11 mouse cellular contexts compared by ENCODE assay signal in genomic region chr12:86687971-86688573, GRCm38 (mm10). TPM values are rescaled to one million over a fixed set of nuclear protein-coding genes. Genes with fewer than 3 reads are reported as not detected.
DNase-seq lines count a peak whose midpoint lies in the region; ATAC-seq and TF ChIP-seq lines count a peak whose summit lies in the region.
"Had no signal": no experiment of that assay in that cellular context is flagged by ENCODE, and none has a peak within 500 bp of the region (broad histone marks: within the 10 kb centered on the region; RNA-seq: fewer than 3 reads in every experiment).

No protein-coding gene starts in this region.

- H3K36me3 ChIP-seq in hindbrain, postnatal 0 days (ENCODE audit: insufficient read depth, low read length): peaks cover 25% of the 10 kb centered on the region; the same call in 1 of the 2 replicates

- no peak for ATAC-seq in cerebellum, adult (ENCODE audit: insufficient number of reproducible peaks, low FRiP score, low TSS enrichment)
- ATAC-seq in hindbrain, postnatal 0 days: 0 out of 2 replicates have a peak, but pooled peaks have one; percentile 8

- TF ChIP-seq CTCF in cerebellum, adult 2 months (IDR thresholded peaks at IDR 0.05; ENCODE audit: borderline replicate concordance, insufficient read depth, low read depth, low read length): no peak
- TF ChIP-seq CTCF in hindbrain, postnatal 0 days (IDR thresholded peaks at IDR 0.05; ENCODE audit: low read depth): no peak

- 79% methylated on average over 4 of the region's 4 CpGs for WGBS in cerebellum, adult 2 months
- WGBS in hindbrain, postnatal 0 days: 79% methylated on average over 4 of the region's 4 CpGs

- no peak overlapping the region for H3K4me3 ChIP-seq in cerebellum, adult 2 months (replicated peaks; ENCODE audit: insufficient read depth, low read depth, low read length)
- H3K4me3 ChIP-seq in hindbrain, postnatal 0 days (ENCODE audit: low read length): no peak overlapping the region
- H3K4me3 ChIP-seq: embryonic facial prominence, embryonic 15.5 days; midbrain, embryonic 12.5 days had no signal

- H3K9ac ChIP-seq in hindbrain, postnatal 0 days (replicated peaks; ENCODE audit: low read length): no peak overlapping the region
- H3K9ac ChIP-seq: embryonic facial prominence, embryonic 15.5 days; midbrain, embryonic 12.5 days had no signal

- no peak overlapping the region for H3K4me2 ChIP-seq in hindbrain, postnatal 0 days (ENCODE audit: low read depth, low read length)
- H3K4me2 ChIP-seq: embryonic facial prominence, embryonic 15.5 days; midbrain, embryonic 12.5 days had no signal

- TF ChIP-seq POLR2A in cerebellum, adult 2 months (IDR thresholded peaks at IDR 0.05; ENCODE audit: borderline replicate concordance, insufficient read depth, low read length): no peak

- H3K27ac ChIP-seq in cerebellum, adult 2 months (ENCODE audit: insufficient read depth, low read length): no peak overlapping the region
- H3K27ac ChIP-seq in hindbrain, postnatal 0 days: peak overlapping the region; percentile 32; the same call in 1 of the 2 replicates
- H3K27ac ChIP-seq: embryonic facial prominence, embryonic 15.5 days; midbrain, embryonic 12.5 days had no signal

- DNase-seq in cerebellum, adult 2 months: peak; percentile 32 to 37
- peak; percentile 18 to 25 for DNase-seq in lung, adult 18-20 months
- no peak for DNase-seq in lung, postnatal 14 days
- no peak for DNase-seq in hindbrain, postnatal 0 days (ENCODE audit: low spot score)
- peak; percentile 52 to 72 for DNase-seq in lung, postnatal 4 days
- no peak for DNase-seq in spleen, adult 18-20 months
- DNase-seq in thymus, postnatal 14 days: no peak
- DNase-seq: adrenal gland, adult 8-10 months had no signal

- H3K9me3 ChIP-seq in hindbrain, postnatal 0 days (ENCODE audit: low read length): no peaks in the 10 kb centered on the region
- H3K9me3 ChIP-seq: embryonic facial prominence, embryonic 15.5 days; midbrain, embryonic 12.5 days had no signal

- no peaks in the 10 kb centered on the region for H3K27me3 ChIP-seq in cerebellum, adult 2 months (ENCODE audit: control insufficient read depth, insufficient read depth, low read length)
- no peaks in the 10 kb centered on the region for H3K27me3 ChIP-seq in hindbrain, postnatal 0 days (ENCODE audit: insufficient read depth, low read length)
- H3K27me3 ChIP-seq: embryonic facial prominence, embryonic 15.5 days; midbrain, embryonic 12.5 days had no signal

- H3K4me1 ChIP-seq in cerebellum, adult 2 months (ENCODE audit: control insufficient read depth, insufficient read depth, low read length): peaks cover 57% of the 10 kb centered on the region
- H3K4me1 ChIP-seq in hindbrain, postnatal 0 days (ENCODE audit: insufficient read depth, low read length): peaks cover 16% of the 10 kb centered on the region

RNA-seq across cellular contexts. Expression of gene Vash1, which starts 9.6 kb away (rescaled TPM):
- 23.1 and 24.6 TPM in 2 replicates for polyA plus RNA-seq in cerebellum, adult 2 months (2012; rRNA removed)
- total RNA-seq in hindbrain, postnatal 0 days (2014; rRNA removed): 109 and 114 TPM in 2 replicates
- polyA plus RNA-seq in hindbrain, postnatal 0 days (2015; fragmentation: Nextera tagmentation; extraction: Ambion mirVana): 25.0 and 26.5 TPM in 2 replicates

RNA-seq across cellular contexts. Expression of gene Angel1, which starts 38.2 kb away (rescaled TPM):
- polyA plus RNA-seq in cerebellum, adult 2 months (2012; rRNA removed): 23.6 and 23.9 TPM in 2 replicates
- total RNA-seq in hindbrain, postnatal 0 days (2014; rRNA removed): 5.8 and 10.0 TPM in 2 replicates
- 9.1 and 9.3 TPM in 2 replicates for polyA plus RNA-seq in hindbrain, postnatal 0 days (2015; fragmentation: Nextera tagmentation; extraction: Ambion mirVana)

RNA-seq across cellular contexts. Expression of gene Lrrc74a, which starts 46.1 kb away (rescaled TPM):
- polyA plus RNA-seq in cerebellum, adult 2 months (2012; rRNA removed): not detected in 2 replicates
- not detected in 2 replicates for total RNA-seq in hindbrain, postnatal 0 days (2014; rRNA removed)
- polyA plus RNA-seq in hindbrain, postnatal 0 days (2015; fragmentation: Nextera tagmentation; extraction: Ambion mirVana): not detected in 2 replicates
- total RNA-seq: adrenal gland, adult 8-10 months had no signal
- polyA plus RNA-seq: embryonic facial prominence, embryonic 15.5 days; midbrain, embryonic 12.5 days had no signal

Comparison
In these comparisons a context has a peak if more than half of its experiments do, and no peak if none do; other contexts are left out.
1. DNase-seq: peak in cerebellum, adult 2 months (2 of 2), lung, adult 18-20 months (2 of 2) and lung, postnatal 4 days (2 of 2); none in lung, postnatal 14 days (single experiment), hindbrain, postnatal 0 days (single experiment), spleen, adult 18-20 months (0 of 2) and thymus, postnatal 14 days (single experiment).